Mouse (Mus musculus) cerebellum, postnatal 4 days (tissue): ENCODE data around the gene Sel1l.
"Not testable (repeated sequence)": the region's sequence is repeated elsewhere in the genome, so short reads cannot be mapped to it uniquely, and the experiment has no call there.

ENCODE experiments used
- DNase-seq, 2 experiments: peaks; one replicate each; pipeline ENCODE4 v3.0.0; 2022; ENCODE audit warnings: low spot score in 2 of 2, mixed read lengths in 1 of 2

Sel1l gene

DNA sequence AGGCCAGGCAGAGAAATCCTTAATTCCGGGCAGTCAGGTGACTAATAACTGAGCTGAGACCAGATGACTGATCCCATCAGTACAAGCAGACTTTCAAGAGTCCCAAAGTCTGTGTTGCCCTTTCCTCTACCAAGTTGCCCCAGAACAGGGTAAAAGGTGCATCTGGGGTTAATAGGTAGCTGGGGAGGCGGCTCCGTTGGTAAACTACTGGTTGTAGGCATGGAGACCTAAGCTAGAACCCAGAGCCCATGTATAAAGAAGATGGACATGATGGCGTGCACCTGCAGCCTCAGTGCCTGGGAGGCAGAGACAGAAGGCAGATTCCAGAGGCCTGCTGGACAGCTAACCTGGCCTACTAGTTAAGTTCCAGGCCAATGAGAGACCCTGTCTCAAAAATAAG, 30.2 kb downstream of the Sel1l start:
- DNase-seq = no peak

DNA sequence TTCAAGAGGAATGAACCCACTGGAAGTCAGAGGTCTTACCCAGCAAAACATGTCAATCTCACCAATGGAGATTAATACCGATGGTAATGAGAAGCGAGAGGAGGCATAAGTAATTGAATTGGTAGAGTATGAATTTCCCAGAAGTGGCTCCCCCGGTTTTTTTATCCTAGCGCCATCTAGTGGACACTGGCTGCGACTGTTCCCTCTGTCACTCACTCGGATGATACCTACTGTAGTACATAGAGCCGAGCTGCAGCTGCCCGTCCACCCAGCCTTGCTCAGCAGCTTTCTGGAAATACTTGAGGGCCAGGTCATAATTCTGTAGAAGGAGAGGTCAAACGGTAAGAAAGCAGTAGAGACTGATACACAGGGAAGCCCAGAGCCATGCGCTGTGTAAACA, 33.0 kb downstream of the Sel1l start:
- DNase-seq = peak in 1 of 2 experiments; percentile 52

DNA sequence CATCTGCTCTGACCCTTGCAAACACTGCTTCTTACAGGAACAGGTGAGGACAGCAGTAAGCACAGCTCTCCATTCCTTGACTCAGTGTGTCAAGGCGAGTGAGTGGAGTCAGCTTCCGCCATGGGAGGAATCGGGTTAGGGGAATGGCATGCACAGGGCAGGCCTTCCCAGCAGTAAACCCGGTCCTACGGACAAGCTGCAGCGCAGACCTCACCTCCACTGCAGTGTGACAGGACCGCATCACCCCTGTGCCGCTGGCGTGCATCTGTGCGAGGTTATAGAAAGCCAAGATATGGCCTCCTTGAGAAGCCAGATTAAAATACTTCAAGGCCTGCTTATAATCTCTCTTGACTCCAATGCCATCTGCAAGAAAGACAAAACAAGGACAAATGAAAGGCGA, 33.4 kb downstream of the Sel1l start:
- DNase-seq = no peak

DNA sequence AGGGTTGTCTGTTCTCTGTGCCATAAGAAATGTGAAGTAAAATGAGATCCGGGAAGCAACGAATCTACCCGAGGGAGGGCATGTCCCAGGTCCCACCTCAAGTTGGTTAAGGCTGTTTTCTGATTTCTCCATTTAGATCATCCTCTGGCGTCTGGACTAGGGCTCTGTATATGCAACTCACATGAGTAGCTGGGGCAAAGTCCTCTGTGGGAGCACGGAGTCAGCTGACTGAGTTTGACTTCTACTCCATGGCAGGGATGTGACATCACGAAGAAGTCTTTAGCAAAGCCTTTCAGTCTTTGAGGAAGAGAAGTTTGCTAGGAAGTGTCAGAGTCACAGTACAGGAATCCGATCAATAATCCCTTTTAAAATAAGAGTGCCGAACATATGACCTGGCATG, 40.0 kb downstream of the Sel1l start:
- DNase-seq = no peak

DNA sequence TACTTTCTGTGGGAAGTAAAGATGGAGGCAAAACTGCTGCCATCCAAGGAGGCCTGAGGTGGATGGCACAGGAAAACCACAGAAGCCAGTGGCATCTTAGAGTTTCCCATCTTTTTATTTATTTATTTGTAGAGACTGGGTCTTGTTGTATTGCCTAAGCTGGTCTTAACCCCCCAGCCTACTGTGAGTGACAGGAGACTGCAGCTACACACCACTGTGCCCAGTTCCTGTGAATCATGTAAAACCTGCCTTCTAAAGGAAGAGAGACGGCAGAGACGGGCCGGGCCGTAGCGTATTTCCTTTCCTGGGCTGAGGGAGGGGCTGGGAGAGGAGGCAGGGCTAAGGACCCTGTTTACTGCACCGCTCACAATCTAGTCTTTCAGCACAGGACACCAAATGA, 41.2 kb downstream of the Sel1l start:
- no peak for DNase-seq

DNA sequence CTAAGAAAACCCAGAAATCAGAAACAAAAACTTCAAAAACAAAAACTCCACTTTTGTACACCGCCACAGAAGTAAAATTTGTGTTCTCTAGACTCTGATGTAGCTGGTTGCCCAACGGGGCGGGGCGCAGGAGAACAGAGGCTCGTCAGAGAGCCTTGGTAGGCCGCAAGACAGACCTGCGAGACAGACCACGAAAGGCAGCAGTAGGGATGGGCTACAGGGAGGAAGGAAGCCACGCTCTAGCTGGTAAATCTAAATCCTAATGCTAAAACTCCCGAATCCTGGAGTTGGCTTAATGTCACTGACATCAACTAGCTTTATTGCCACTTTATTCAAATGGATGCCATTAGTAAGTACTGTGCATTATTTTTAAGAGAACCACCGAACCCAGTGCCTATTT, 41.9 kb downstream of the Sel1l start:
- no peak for DNase-seq

DNA sequence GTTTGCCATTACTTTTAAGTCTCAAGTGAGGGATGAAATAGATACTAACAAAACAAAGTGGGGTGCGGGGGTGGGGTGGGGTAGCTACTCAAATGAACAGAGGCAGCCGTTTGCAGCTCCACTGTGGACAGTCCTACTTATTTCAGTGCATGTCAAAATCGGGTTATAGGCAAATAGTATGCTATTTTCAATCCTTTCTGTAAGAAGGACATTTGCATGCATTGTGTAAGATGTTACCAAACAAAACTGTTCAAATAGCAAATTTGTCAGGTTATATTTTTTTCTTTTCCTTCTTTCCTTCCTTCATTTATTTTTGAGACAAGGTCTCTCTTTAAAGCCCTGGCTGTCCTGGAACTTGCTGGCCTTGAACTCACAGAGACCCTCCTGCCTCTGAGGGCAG, 44.7 kb downstream of the Sel1l start:
- no peak for DNase-seq

DNA sequence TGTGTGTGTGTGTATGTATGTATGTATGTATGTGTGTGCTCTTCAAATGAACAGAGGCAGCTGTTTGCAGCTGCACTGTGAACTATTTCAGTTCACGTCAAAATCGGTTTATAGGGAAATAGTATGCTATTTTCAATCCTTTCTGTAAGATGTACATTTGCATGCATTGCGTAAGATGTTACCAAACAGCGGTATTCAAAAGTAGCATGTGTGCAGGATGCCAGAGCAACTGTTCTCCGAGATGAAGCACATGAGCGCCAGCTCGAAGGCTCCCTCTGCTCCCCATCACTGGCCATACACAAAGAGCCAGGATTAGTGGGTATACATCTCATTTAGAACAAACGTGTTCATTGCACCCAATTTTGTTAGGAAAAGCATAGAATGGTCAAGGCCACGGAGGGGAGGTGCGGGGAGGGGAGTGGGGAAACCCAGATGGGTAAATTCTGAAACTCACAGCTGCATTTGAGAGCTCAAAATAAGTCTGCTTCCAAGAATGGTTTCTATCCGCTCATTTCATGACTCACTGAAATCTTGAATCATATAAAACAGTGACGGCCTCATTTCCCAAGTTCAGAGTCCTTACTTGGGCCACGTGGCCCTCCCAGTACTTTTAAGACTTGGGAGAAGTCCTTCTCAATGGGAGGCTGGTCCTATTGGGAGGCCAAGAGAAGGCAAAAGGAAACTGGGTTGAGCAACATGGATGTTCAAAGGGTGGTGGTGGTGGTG, 45.6 kb downstream of the Sel1l start:
- no peak for DNase-seq

DNA sequence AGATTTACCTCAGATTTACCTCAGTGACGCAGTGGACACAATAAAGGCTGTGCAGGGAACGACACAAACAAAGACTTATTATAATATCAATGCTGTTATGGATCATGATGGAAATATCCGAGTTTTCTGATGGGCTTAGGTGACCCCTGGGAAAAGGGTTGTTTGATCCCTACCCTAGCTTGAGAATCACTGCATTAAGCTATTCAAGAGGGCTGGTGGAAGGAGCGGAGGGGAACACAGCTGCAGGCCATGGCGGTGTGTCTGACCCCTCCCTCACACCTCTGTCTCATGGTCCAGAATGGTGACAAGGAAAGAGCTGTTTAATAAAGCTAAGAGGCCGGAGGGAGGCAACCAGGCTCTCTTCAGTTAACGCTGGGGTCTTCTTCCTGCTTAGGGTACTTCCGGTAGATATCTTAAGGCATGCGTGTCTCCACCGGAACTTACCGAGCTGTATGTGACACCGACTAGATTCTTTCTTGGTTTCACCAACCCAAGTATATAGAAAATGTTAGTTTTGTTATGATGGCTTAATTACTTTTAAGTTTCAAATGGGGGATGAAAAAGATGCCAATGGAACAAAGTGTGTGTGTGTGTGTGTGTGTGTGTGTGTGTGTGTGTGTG, 46.3 kb downstream of the Sel1l start:
- no peak for DNase-seq

DNA sequence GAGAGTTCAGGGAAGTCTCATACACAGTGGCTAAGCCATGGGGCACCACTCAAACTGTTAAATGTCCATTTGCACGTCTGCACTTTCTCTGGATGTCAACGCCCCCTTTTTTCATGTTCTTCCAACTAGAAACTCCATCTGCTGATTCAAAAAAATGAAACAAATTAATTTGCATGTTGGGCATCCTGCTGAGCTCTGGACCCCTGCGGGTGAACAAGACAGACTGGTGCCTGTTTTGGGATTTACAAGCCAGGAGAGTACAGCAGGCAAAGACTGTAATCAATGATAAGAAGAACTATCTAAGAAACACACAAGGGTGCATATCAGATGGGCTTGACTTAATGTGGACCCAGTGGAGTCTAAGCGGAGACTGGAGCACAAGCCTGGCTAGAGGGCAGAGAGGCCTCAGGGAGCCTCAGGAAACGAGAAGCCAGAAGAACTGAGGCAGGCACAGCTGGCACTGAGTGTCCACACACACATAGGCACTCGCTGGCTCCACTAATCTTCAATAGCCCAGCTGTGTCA, 48.0 kb downstream of the Sel1l start:
- peak in 1 of 2 experiments; percentile 32 for DNase-seq

DNA sequence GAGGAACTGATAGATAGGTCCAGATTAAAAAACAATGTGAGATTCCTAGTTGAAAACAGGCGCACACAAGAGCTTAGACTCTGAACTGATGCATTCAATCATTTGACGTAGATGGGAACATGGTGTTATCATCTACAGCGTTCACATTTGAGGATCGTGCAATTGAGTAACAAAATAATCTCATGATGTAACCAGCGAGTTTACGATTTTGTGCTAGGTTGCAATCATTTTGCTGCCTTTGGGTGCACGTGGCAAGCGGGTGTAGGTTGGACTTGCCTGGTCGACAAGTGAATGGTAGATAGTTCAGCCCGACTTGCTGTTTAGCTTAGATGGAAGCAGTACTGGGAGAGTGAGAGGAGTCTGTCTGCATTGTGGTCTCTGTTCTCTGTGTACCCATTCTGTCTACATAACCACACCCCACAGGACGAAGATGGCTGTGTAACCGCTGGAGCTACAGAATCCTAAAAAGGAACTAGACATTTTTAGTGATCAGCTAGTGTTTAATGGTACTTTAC, 49.1 kb downstream of the Sel1l start:
- no peak for DNase-seq

DNA sequence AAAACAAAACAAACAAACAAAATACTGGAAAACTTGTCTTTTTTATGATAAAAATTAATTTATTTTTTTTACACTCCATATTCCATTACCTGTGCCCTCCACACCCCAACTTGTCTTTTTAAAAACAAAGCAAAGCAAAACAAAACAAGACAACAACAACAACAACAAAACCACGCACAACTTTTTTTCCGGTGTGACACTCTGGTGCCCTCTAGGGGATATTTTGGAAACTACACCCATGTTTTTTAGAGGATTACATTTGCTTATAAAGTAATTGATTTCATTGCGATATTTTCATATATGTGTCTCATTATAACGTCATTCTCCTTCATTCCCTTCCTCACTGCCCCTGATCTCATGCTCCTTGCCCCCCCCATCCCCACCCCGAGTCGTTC, 49.6 kb downstream of the Sel1l start:
- DNase-seq = peak in 1 of 2 experiments; percentile 31

DNA sequence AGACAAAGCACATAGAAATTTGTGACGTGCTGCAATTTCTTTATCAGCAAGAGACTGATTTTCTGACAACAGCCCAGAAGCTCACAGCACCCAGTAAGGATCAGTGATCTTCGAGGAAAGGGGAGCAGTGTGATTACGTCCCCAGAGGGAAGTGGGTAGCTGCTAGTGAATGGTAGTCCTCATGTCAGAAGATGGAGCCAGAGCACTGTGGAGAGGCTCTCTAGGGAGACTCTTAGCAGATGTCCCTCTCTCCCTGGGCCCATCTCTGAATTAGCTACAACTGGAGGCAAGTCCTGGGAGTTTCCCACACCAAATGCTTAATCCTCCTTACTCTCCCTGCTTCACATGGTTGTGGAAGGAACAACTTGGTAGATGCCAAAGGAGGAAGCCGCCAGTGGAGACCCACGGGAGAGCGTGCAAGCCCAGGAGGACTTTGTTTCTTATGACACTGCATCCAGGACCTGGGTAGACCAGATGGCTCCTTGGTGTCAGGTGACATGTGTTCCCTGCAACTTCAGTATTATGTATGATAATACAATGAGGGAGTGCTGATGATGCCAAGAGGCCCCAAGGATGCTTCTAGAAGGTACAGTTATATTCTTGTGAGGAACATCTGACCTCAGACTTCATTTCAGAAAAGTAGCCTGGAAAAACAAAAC, 50.1 kb downstream of the Sel1l start:
- DNase-seq = no peak

DNA sequence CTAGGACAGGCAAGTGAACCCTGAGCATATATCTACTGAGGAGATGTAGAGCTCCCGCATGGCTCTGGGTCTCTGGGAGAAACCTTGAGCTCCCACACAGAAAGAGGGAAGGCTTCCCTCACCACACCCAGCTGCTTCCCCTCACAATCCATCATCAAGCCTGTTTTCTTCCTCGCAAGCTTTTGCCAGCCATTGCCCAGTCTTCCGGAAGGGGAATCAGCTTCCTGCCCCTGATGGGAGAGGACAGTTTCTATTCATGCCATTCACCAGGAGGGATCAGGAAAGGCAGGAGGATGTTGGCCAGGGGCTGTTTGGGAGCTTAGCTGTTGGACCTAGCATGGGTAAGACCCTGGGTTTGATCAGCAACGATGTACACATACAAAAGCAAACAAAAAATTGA, 52.2 kb downstream of the Sel1l start:
- no peak for DNase-seq

DNA sequence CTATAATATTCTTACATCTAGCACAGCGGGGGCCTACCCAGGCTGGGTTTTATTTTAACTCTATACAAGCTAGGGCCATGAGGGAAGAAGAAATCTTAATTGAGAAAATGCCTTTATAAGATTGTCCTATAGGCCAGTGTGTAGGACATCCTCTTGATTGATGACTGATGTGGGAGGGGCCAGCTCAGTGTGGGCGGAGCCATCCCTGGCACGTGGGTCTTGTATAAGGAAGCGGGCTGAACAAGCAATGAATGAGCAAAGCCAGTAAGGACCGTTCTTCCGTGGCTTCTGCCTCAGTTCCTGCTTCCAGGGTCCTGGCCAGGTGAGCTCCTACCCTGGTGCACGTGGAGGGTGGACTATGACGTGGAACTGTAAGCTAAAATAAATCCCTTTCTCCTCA, 55.7 kb downstream of the Sel1l start:
- DNase-seq = no peak

DNA sequence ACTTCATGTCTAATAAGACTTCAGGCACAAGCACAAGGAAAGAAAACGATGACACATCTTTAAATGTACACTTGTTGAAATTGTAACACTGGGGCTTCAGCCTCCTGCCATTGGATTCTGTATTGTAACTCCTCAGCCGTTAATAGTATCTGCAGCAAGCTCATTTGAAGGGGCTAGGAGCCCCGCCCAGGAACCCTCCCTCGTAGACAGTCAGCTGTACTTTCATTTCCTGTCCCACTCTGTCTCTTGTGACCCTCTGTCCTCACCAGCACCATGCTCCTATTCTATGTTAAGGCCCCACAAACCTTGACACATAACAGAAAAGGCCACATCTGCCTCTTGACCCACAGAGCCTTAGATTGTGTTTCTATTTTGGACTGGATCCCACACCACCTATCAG, 57.1 kb downstream of the Sel1l start:
- DNase-seq = no peak

DNA sequence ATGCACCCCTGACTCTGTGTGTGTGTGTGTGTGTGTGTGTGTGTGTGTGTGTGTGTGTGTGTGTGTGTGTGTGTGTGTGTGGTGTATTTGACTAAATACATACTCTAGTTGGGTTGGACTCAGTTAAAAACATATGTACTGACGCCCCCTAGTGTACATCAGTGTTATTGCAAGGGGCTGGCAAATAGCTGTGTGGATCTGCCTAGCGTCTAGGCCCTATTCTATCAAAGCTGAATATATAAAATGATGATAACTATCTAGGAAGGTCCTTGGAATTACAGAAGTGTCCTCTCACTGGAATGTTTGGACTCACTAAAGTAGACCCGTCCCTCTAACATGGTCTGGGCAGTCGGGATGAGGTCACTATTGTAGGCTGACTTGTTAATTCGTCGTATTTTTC, 59.2 kb downstream of the Sel1l start:
- peak in 1 of 2 experiments; percentile 59 for DNase-seq

DNA sequence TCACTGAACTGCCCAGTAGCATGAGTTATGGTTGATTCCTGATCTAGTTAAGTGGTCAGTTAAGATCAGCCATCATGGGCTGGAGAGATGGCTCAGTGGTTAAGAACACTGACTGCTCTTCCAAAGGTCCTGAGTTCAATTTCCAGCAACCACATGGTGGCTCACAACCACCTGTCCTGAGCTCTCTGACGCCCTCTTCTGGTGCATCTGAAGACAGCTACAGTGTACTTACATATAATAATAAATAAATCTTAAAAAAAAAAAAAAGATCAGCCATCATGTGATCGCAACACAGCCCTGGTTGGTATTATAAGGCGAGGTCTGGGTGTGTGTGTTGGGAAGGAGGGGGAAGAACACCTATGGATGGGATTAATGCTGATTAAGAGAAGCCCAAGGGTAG, 60.5 kb downstream of the Sel1l start:
- not testable (repeated sequence) for DNase-seq

DNA sequence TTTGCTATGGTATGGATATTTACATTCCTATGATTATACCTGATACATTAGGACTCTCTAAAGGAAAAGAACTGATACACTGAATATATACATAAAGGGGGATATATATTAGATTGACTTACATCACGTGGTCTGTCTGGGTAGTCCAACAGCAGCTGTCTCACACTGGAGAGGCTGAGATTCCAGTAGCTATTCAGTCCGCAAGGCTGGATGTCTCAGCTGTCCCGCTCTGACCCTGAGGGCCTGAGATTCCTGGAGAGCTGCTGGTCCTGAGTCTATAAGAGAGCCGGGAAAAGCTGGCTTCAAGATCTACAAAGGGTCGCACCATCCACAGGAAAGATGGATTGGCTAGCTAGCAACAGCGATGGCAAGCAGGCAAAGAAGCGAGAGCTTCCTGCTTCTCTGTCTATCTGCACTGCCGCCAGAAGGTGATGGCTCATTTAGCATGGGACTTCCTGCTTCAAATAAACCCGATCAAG, 61.0 kb downstream of the Sel1l start, which contains the start of gene Ston2:
Gene Ston2 (minus strand): TSS at position 429 of the 479 bp plus-strand sequence.
- DNase-seq = no peak

DNA sequence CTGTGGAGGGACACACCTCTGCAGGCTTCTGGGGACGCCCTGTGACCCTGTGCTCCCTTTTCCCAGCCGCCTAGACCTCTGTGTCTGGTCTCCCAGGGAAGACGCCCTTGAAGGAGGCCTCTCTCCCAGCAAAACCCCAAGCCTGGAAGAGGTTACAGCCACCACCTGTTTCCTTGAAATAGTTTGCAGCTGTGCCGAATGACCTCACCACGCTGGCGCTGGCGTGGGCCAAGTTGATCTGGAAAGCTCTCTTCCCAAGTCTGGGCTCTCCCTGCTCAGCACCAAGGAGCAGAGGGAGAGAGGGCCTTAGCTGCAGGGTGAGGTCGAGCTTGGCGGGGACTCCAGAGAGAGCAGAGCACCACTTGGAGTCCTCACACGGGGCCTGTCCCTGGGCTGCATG, 62.6 kb downstream of the Sel1l start:
- no peak for DNase-seq

DNA sequence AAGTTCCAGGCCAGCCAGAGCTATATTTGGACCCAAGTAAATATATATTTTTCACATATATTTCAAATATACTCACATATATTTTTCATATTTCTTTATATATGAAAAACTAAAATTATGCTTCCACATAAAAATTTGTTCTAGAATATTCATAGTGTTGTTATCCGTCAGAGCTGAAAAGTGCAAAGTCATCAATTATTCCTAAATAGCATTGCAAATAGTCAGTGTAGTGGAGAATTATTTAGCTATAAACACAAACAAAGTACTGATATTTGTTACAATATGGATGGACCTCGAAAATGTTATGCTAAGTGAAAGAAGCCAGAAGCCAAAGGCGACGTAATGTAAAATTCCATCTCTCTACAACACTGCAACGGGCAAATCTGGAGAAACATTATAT, 67.5 kb downstream of the Sel1l start:
- no peak for DNase-seq

DNA sequence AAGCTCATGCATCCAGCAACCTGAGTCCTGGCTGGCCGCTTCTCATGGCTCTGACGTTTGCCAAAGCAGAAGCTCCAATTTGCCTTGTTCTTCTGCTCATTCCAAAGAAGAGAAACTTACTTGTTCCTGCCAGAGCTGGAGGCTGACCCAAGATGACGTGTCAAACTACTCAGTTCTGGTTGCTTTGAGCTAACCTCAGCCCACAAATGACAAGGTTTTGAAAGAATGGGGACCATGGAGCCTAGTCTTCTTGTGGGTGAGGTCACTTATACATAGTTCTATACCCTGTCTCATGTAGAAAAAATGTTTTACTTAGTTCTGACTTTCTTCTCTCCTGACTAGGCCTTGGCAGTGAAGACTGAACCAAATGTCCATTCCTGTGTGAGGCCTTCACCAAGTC, 68.4 kb downstream of the Sel1l start:
- DNase-seq = no peak

DNA sequence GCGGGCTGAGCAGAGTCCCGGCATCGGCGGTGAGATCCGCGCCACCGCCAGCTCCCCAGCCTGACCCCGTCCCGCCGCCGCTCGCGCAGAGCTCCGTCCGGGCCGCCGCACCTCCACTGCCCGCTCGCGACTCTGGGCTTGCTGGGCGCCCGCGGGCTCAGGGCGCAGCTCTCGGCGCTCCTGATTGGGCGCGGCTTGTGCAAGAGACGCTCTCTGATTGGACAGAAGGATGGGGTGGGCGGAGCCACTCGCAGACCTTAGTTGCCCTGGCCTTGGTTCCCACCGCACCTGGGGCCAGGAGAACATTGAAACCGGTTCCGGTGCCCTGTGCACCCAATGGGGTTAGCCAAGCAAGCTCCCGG, 70.0 kb downstream of the Sel1l start:
- DNase-seq = peak; percentile 53 to 77
